Mouse (Mus musculus): Measurements from ENCODE around the gene Thra. TPM values are rescaled to one million over a fixed set of nuclear protein-coding genes. Genes with fewer than 3 reads are reported as not detected.

Gene Thra
- polyA plus RNA-seq, 1 experiment: 28.1 TPM

DNA sequence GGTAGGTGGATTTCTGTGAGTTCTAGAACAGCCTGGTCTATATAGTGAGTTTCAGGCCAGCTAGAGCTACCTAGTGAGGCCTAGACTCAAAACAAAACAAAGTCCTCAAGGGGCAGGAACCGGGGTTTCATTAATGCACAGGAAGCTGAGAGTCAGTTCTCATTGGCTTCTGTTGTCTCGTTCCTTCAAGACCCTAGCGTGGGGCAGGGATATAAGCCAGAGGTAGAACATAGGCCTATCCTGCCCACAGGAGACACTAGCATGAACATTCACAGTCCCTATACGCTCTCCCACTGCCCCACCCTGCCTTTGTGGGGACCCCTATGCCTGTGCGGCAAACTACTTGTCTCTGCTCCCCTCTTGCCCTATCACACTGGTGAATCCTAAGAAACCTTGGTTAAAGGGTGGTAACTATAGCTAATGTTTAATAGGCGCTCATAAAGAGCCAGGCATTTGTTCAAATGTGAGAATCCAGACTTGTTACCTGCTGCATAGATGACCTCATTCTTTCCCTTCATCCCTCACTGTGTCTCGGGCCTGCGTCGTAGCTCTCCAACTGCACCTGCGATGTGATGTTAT is 12.2 kb downstream of the Thra start:
- H3K79me2 ChIP-seq (ENCODE audit: control insufficient read depth, insufficient read depth): peaks cover 24% of the 10 kb centered on the region
- H3K4me3 ChIP-seq (ENCODE audit: insufficient read depth, poor library complexity, severe bottlenecking): no peak overlapping the region
- no peaks in the 10 kb centered on the region for H3K36me3 ChIP-seq (ENCODE audit: control insufficient read depth, insufficient read depth)
- H3ac ChIP-seq (ENCODE audit: control insufficient read depth, insufficient read length, low read depth): no peak overlapping the region
- peaks cover 3% of the 10 kb centered on the region for H3K79me3 ChIP-seq (ENCODE audit: low read depth)
- no peaks in the 10 kb centered on the region for H3K27me3 ChIP-seq (ENCODE audit: control insufficient read depth, insufficient read depth, insufficient read length)
- TF ChIP-seq MAX (IDR thresholded peaks at IDR 0.05): no peak
- no peak for TF ChIP-seq MYOG (IDR thresholded peaks at IDR 0.05; ENCODE audit: control insufficient read depth, extremely low read depth, insufficient read length)
- no peak for TF ChIP-seq CTCF (IDR thresholded peaks at IDR 0.05; ENCODE audit: control insufficient read depth, insufficient read depth, insufficient read length)
- TF ChIP-seq MYOD1 (IDR thresholded peaks at IDR 0.05; ENCODE audit: control insufficient read depth, insufficient read length, low read depth): no peak
- TF ChIP-seq CEBPB (IDR thresholded peaks at IDR 0.05; ENCODE audit: low read depth): no peak
- no peak for TF ChIP-seq FOSL1 (IDR thresholded peaks at IDR 0.05; ENCODE audit: insufficient read depth, low read length, poor library complexity, severe bottlenecking)
- TF ChIP-seq USF1 (IDR thresholded peaks at IDR 0.05; ENCODE audit: low read depth): no peak

DNA sequence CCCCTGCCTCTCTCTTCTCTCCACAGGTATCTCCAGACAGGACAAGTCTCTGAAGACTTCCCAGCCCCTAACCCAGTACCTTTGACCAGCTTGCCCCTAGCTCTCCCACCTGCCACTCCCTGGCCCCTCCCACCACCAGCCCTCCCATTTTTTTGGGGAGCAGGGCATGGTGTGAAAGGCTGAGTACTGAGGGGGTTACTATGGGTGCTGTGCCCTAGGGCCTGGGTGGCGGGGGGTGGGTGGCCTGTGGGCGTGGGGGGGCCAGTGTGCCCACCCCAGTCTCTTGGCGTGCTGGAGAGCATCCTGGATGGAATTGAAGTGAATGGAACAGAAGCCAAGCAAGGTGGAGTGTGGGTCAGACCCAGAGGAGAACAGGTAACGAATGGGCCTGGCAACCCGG is 12.8 kb downstream of the Thra start:
- no peak for TF ChIP-seq MYOD1 (IDR thresholded peaks at IDR 0.05; ENCODE audit: control insufficient read depth, insufficient read length, low read depth)
- no peak for TF ChIP-seq FOSL1 (IDR thresholded peaks at IDR 0.05; ENCODE audit: insufficient read depth, low read length, poor library complexity, severe bottlenecking)
- TF ChIP-seq MYOG (IDR thresholded peaks at IDR 0.05; ENCODE audit: control insufficient read depth, extremely low read depth, insufficient read length): no peak
- TF ChIP-seq MAX (IDR thresholded peaks at IDR 0.05): no peak
- TF ChIP-seq USF1 (IDR thresholded peaks at IDR 0.05; ENCODE audit: low read depth): no peak
- no peak for TF ChIP-seq CEBPB (IDR thresholded peaks at IDR 0.05; ENCODE audit: low read depth)
- TF ChIP-seq CTCF (IDR thresholded peaks at IDR 0.05; ENCODE audit: control insufficient read depth, insufficient read depth, insufficient read length): no peak
- peaks cover 3% of the 10 kb centered on the region for H3K79me3 ChIP-seq (ENCODE audit: low read depth)
- no peak overlapping the region for H3ac ChIP-seq (ENCODE audit: control insufficient read depth, insufficient read length, low read depth)
- no peaks in the 10 kb centered on the region for H3K27me3 ChIP-seq (ENCODE audit: control insufficient read depth, insufficient read depth, insufficient read length)
- peaks cover 18% of the 10 kb centered on the region for H3K79me2 ChIP-seq (ENCODE audit: control insufficient read depth, insufficient read depth)
- H3K4me3 ChIP-seq (ENCODE audit: insufficient read depth, poor library complexity, severe bottlenecking): no peak overlapping the region
- no peaks in the 10 kb centered on the region for H3K36me3 ChIP-seq (ENCODE audit: control insufficient read depth, insufficient read depth)

DNA sequence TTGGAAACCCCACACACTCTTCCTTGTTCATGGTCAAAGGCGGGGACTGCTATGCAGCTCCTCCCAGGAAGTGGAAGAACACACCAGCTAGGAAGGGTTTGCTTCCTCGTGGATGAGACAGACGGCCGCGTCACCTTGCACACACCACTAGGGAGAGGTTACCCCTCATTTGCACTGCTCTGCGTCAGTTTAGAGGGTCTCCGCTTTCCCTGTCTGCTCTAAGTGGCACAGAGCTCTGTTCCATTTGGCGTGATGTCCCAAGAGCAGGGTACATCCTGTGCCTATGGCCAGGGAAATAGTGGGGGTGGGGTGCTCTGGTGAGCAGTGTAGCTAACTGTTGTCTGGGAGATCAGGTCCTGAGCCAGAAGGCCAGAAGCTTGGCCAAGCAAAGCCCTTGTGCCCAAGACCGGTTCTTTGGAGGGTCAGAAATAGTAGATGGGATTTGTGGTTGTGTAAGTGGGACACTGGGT is 13.7 kb downstream of the Thra start:
- H3K4me3 ChIP-seq (ENCODE audit: insufficient read depth, poor library complexity, severe bottlenecking): no peak overlapping the region
- H3K27me3 ChIP-seq (ENCODE audit: control insufficient read depth, insufficient read depth, insufficient read length): no peaks in the 10 kb centered on the region
- H3K36me3 ChIP-seq (ENCODE audit: control insufficient read depth, insufficient read depth): no peaks in the 10 kb centered on the region
- H3K79me2 ChIP-seq (ENCODE audit: control insufficient read depth, insufficient read depth): peaks cover 10% of the 10 kb centered on the region
- TF ChIP-seq MYOG (IDR thresholded peaks at IDR 0.05; ENCODE audit: control insufficient read depth, extremely low read depth, insufficient read length): no peak
- no peak for TF ChIP-seq CEBPB (IDR thresholded peaks at IDR 0.05; ENCODE audit: low read depth)
- H3K79me3 ChIP-seq (ENCODE audit: low read depth): no peaks in the 10 kb centered on the region
- H3ac ChIP-seq (ENCODE audit: control insufficient read depth, insufficient read length, low read depth): no peak overlapping the region

DNA sequence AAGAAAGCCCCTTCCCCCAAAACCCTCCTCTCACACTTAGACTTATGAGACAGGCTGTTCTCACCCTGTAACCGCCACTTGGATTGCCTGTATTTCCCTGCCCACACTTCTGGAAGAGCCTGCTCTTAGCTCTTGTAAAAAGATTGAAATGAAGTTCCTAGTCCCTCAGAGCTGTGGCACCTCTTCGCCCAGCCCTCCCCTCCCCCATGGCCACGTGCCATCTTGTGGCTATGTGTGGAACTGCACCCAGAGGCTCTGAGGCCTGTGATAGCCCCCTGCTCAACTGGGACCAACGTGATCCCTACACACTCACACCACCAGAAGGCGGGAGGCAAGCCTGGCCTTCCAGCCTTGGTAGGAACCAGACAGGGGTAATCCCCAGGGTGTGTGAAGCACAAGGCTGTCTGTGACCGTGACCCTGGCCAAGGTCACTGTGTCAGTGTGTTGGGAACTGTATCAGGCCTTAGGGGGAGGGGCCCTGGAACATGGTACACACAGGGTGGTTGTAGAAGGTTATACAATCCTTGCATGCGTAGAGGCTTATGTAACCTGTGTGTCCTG is 14.3 kb downstream of the Thra start:
- Histone ChIP-seq H3K27me3 (ENCODE audit: control insufficient read depth, insufficient read depth, insufficient read length) (no peaks in the 10 kb centered on the region), H3ac (ENCODE audit: control insufficient read depth, insufficient read length, low read depth) (no peak overlapping the region), H3K36me3 (ENCODE audit: control insufficient read depth, insufficient read depth) (no peaks in the 10 kb centered on the region), H3K4me3 (ENCODE audit: insufficient read depth, poor library complexity, severe bottlenecking) (no peak overlapping the region), H3K79me3 (ENCODE audit: low read depth) (no peaks in the 10 kb centered on the region), H3K79me2 (ENCODE audit: control insufficient read depth, insufficient read depth) (peaks cover 9% of the 10 kb centered on the region)
- TF ChIP-seq CTCF (IDR thresholded peaks at IDR 0.05; ENCODE audit: control insufficient read depth, insufficient read depth, insufficient read length) (peak; percentile 87), MYOD1 (IDR thresholded peaks at IDR 0.05; ENCODE audit: control insufficient read depth, insufficient read length, low read depth) (no peak), FOSL1 (IDR thresholded peaks at IDR 0.05; ENCODE audit: insufficient read depth, low read length, poor library complexity, severe bottlenecking) (no peak), MAX (IDR thresholded peaks at IDR 0.05) (peak; percentile 57), CEBPB (IDR thresholded peaks at IDR 0.05; ENCODE audit: low read depth) (no peak), USF1 (IDR thresholded peaks at IDR 0.05; ENCODE audit: low read depth) (peak; percentile 78), MYOG (IDR thresholded peaks at IDR 0.05; ENCODE audit: control insufficient read depth, extremely low read depth, insufficient read length) (no peak)

DNA sequence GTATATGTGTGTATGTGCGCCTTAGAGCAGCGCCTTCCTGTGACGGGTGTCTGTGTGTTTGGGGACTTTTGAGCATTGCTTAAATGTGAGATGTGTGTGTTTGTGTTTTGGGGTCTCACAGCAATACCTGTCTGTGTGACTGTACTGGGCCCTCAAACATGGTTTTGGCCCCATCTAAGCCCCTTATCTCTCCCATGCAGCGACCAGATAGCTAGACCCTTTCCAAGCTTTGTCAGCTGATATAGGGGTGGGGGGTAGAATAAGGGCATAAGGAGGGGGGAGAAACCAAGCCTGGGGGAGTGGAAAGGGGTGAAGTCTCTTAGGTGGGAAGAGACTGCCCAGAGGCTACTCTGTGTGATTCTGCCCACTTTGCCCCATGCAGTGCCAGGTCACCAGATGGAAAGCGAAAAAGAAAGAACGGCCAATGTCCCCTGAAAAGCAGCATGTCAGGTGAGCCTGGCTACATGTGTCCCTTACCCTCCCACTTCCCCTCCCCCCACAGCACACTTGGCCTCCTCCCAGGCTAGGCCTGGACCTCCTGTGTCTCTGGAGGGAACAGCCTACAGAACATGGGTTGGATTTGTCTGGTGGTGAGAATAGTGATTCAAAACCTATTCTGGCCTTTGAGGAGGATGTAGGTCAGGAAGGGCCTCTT is 15.4 kb downstream of the Thra start:
- Histone ChIP-seq H3K36me3 (ENCODE audit: control insufficient read depth, insufficient read depth) (no peaks in the 10 kb centered on the region), H3ac (ENCODE audit: control insufficient read depth, insufficient read length, low read depth) (no peak overlapping the region), H3K4me3 (ENCODE audit: insufficient read depth, poor library complexity, severe bottlenecking) (no peak overlapping the region), H3K79me3 (ENCODE audit: low read depth) (no peaks in the 10 kb centered on the region), H3K27me3 (ENCODE audit: control insufficient read depth, insufficient read depth, insufficient read length) (no peaks in the 10 kb centered on the region), H3K79me2 (ENCODE audit: control insufficient read depth, insufficient read depth) (peaks cover 9% of the 10 kb centered on the region)
- no peak for TF ChIP-seq MYOD1 (IDR thresholded peaks at IDR 0.05; ENCODE audit: control insufficient read depth, insufficient read length, low read depth)
- TF ChIP-seq MYOG (IDR thresholded peaks at IDR 0.05; ENCODE audit: control insufficient read depth, extremely low read depth, insufficient read length): no peak
- TF ChIP-seq CTCF (IDR thresholded peaks at IDR 0.05; ENCODE audit: control insufficient read depth, insufficient read depth, insufficient read length): no peak
- TF ChIP-seq USF1 (IDR thresholded peaks at IDR 0.05; ENCODE audit: low read depth): no peak
- TF ChIP-seq FOSL1 (IDR thresholded peaks at IDR 0.05; ENCODE audit: insufficient read depth, low read length, poor library complexity, severe bottlenecking): no peak
- no peak for TF ChIP-seq CEBPB (IDR thresholded peaks at IDR 0.05; ENCODE audit: low read depth)
- no peak for TF ChIP-seq MAX (IDR thresholded peaks at IDR 0.05)
